19 mouse cellular contexts compared by ENCODE assay signal in the genomic region with DNA sequence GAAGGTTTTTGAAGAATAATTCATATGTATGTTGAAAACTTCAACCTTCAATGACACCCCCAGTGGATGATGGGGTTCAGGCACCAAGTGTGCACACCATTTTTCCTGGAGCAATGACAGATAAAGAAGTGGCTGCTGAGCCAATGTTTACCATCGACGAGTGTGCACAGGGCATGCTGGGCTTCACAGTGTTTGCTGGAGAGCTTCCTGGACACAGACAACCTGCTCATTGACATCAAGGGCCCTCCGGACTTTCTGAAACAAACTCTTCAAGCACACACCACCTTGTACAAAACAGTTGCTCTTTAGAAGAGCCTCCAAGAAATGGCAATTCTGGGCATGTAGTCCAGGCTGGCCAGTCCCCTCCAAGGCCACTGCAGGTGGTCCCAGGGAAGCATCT. TPM values are rescaled to one million over a fixed set of nuclear protein-coding genes. Genes with fewer than 3 reads are reported as not detected.
"Had no signal": no experiment of that assay in that cellular context is flagged by ENCODE, and none has a peak within 500 bp of the region (broad histone marks: within the 10 kb centered on the region; RNA-seq: fewer than 3 reads in every experiment).

No protein-coding gene starts in this region.

- H3K9ac ChIP-seq: liver, embryonic 13.5 days; liver, embryonic 15.5 days; liver, postnatal 0 days; lung, embryonic 15.5 days; midbrain, embryonic 13.5 days; midbrain, embryonic 15.5 days; neural tube, embryonic 12.5 days; stomach, embryonic 15.5 days had no signal

- H3K4me2 ChIP-seq: liver, embryonic 11.5 days; liver, embryonic 13.5 days; liver, embryonic 15.5 days; lung, embryonic 15.5 days; midbrain, embryonic 11.5 days; midbrain, embryonic 13.5 days; midbrain, embryonic 15.5 days; neural tube, embryonic 12.5 days; stomach, embryonic 15.5 days had no signal

- ATAC-seq: liver, postnatal 0 days; midbrain, embryonic 13.5 days; midbrain, embryonic 15.5 days had no signal

- DNase-seq: liver, embryonic 13.5 days; liver, postnatal 0 days; right cerebral cortex, postnatal 14 days; thymus, adult 2 months; thymus, postnatal 25 days; thymus, postnatal 4 days had no signal

- H3K27me3 ChIP-seq: liver, embryonic 13.5 days; liver, embryonic 15.5 days; lung, embryonic 15.5 days; megakaryocyte, embryonic 14.5 days; stomach, embryonic 15.5 days had no signal

- H3K27ac ChIP-seq: liver, embryonic 13.5 days; liver, embryonic 15.5 days; lung, embryonic 15.5 days; macrophage; midbrain, embryonic 13.5 days; midbrain, embryonic 15.5 days; neural tube, embryonic 12.5 days; stomach, embryonic 15.5 days; stomach, postnatal 0 days had no signal

- H3K36me3 ChIP-seq: liver, embryonic 13.5 days; liver, embryonic 15.5 days; lung, embryonic 15.5 days; midbrain, embryonic 13.5 days; midbrain, embryonic 15.5 days; neural tube, embryonic 12.5 days; stomach, embryonic 15.5 days had no signal

- H3K4me1 ChIP-seq: liver, embryonic 13.5 days; liver, embryonic 15.5 days; megakaryocyte, embryonic 14.5 days; midbrain, embryonic 13.5 days; midbrain, embryonic 15.5 days; neural tube, embryonic 12.5 days; stomach, embryonic 15.5 days had no signal

- H3K9me3 ChIP-seq: liver, embryonic 13.5 days; liver, embryonic 15.5 days; lung, embryonic 15.5 days; midbrain, embryonic 13.5 days; midbrain, embryonic 15.5 days; neural tube, embryonic 12.5 days; stomach, embryonic 15.5 days had no signal

- H3K4me3 ChIP-seq: liver, embryonic 13.5 days; liver, embryonic 15.5 days; lung, embryonic 15.5 days; megakaryocyte, embryonic 14.5 days; midbrain, embryonic 13.5 days; midbrain, embryonic 15.5 days; neural tube, embryonic 12.5 days; stomach, embryonic 15.5 days had no signal

RNA-seq across cellular contexts. Expression of gene Irx1, which starts 12.2 kb away (rescaled TPM):
- polyA plus RNA-seq: liver, embryonic 13.5 days; liver, embryonic 15.5 days; liver, postnatal 0 days; macrophage; spleen, adult 2 months; testis, adult 2 months had no signal
